Mouse (Mus musculus) embryonic facial prominence, embryonic 10.5 days (tissue): ENCODE data around the gene Gm525. TPM values are rescaled to one million over a fixed set of nuclear protein-coding genes. Genes with fewer than 3 reads are reported as not detected.
"Not testable (repeated sequence)": the region's sequence is repeated elsewhere in the genome, so short reads cannot be mapped to it uniquely, and the experiment has no call there.

ENCODE experiments used
- DNase-seq: peaks from one replicate; pipeline ENCODE4 v3.0.0-alpha.2; 2017; ENCODE audit warnings: low spot score
- H3K27ac ChIP-seq: fragments of 300-500 bp; sonication (generic); replicated peaks from 2 replicates; pipeline ENCODE4 v1.5.1; 2016; ENCODE audit warnings: mild to moderate bottlenecking
- H3K27me3 ChIP-seq: fragments of 300-500 bp; sonication (generic); replicated peaks from 2 replicates; pipeline ENCODE4 v1.6.1; 2016; ENCODE audit warnings: low read depth, mild to moderate bottlenecking; ENCODE audit not compliant: poor library complexity, severe bottlenecking
- H3K36me3 ChIP-seq: fragments of 300-500 bp; sonication (generic); replicated peaks from 2 replicates; pipeline ENCODE4 v1.6.1; 2016; ENCODE audit warnings: mild to moderate bottlenecking, moderate library complexity
- H3K4me1 ChIP-seq: fragments of 300-500 bp; sonication (generic); 2 replicates; pipeline ENCODE4 v1.6.1; 2016
- H3K4me3 ChIP-seq: fragments of 300-500 bp; sonication (generic); 2 replicates; pipeline ENCODE4 v1.5.1; 2016; ENCODE audit warnings: mild to moderate bottlenecking, moderate library complexity
- H3K9me3 ChIP-seq: fragments of 300-500 bp; sonication (generic); 2 replicates; pipeline ENCODE4 v1.6.1; 2016; ENCODE audit warnings: mild to moderate bottlenecking
- WGBS: fragments of 180-500 bp; shearing (Covaris S2); methylation state at CpG from one replicate; pipeline ENCODE4 v1.1.7; 2016; 5-methylcytosine and 5-hydroxymethylcytosine counted together
- polyA plus RNA-seq: library from polyadenylated mRNA; unstranded; fragments of >200 nt; fragmentation: Nextera tagmentation; extraction: Ambion mirVana; gene quantifications from 2 replicates; pipeline ENCODE4 v1.2.1, GENCODE M21; 2016

Gm525 gene
- polyA plus RNA-seq, 1 experiment from 2014 or later: not detected

GRCm38 (mm10) chr11:89066750-89067149 is 6.9 kb upstream of the Gm525 start, which contains the start of gene Dgke:
Gene Dgke (minus strand): TSS chr11:89066850.
- Histone ChIP-seq H3K4me1 (peaks cover 10% of the 10 kb centered on the region), H3K27ac (0 out of 2 replicates have a peak within 1 kb of the TSS, but pooled peaks have one; percentile 16), H3K4me3 (no peak within 1 kb of the TSS), H3K27me3 (no peaks in the 10 kb centered on the region), H3K36me3 (no peaks in the 10 kb centered on the region), H3K9me3 (no peaks in the 10 kb centered on the region)
- DNase-seq: no peak
- WGBS: 87% methylated on average over 1 of the region's 1 CpGs

DNA sequence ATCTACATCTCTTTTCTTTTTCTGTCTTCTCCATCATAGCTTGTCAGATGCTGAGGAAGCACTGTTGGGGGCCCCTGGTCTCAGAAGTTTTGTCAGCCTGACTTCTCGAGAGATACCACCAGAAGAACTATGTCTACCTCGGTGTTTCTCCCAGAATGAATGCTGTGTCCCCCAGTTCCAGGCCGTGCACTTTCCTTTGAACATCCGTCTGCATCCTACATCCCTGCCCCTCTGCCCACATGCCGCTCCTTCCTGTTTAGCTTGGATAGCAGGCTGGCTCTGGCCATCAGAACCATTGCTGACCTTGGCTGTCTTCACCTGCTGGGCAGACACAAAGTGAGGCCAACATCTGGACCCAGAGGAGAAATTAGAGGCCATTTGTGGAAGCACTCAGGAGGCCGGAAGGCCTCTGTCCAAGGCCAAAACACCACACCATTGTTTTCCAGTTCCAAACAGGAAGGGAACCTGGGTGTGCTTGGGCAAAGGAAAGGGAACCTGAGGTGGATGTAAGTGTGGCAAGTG is 6.3 kb upstream of the Gm525 start:
- no peaks in the 10 kb centered on the region for H3K36me3 ChIP-seq
- H3K9me3 ChIP-seq: no peaks in the 10 kb centered on the region
- H3K4me3 ChIP-seq: no peak overlapping the region
- 0 out of 2 replicates have a peak overlapping the region, but pooled peaks have one; percentile 16 for H3K27ac ChIP-seq
- no peaks in the 10 kb centered on the region for H3K27me3 ChIP-seq
- H3K4me1 ChIP-seq: peaks cover 10% of the 10 kb centered on the region
- 69% methylated on average over 6 of the region's 6 CpGs for WGBS
- DNase-seq: no peak

DNA sequence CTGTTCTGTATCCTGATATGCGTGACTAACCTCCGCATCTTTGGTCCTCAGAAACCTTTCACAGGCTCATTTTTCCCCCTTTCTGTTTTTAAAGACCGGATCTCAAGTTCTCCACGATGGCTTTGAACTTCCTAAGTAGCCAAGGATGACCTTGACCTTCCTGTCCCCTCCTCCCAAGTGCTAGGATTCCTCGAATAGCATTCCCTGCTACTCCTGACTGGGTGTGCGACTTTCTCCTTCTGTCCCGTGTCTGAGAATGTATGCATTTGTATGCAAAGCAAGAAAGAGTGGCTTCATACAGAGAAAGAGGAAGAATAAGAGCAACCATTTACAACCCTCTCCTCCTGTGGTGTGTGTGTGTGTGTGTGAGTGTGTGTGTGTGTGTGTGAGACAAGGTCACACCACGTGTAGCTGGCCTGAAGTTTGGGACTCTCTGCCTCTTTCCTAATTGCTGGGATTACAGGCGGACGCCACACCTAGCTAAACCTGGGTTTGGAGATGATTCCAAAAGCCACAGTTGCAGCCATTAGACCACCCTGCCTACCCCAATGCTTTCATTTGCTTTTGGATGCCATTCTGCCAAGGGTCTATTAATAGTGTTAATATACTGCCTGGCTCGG is 5.7 kb upstream of the Gm525 start:
- 66% methylated on average over 11 of the region's 11 CpGs for WGBS
- no peaks in the 10 kb centered on the region for H3K9me3 ChIP-seq
- H3K4me3 ChIP-seq: no peak overlapping the region
- no peaks in the 10 kb centered on the region for H3K27me3 ChIP-seq
- H3K36me3 ChIP-seq: no peaks in the 10 kb centered on the region
- peaks cover 10% of the 10 kb centered on the region for H3K4me1 ChIP-seq
- no peak for DNase-seq
- H3K27ac ChIP-seq: no peak overlapping the region

DNA sequence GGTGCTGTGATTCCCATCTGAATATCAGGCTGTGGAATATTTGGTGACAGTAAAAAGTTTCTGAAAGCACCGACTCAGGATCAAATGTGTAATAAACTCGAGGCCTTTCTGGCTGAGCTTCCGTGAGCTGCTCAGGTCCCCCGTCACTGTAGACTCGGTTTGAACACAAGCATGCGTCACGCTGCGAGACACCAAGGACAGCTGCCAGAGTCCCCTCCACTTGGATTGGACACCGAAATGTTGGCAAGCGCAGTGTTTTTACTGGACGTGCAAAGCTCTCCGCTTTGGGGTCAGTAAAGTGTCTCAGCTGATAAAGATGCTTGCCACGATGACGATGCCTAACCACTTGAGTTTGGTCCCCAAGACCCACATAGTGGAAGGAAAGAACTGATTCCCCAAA is 5.0 kb upstream of the Gm525 start:
- no peak for DNase-seq
- Histone ChIP-seq H3K4me1 (peaks cover 10% of the 10 kb centered on the region), H3K27me3 (no peaks in the 10 kb centered on the region), H3K36me3 (no peaks in the 10 kb centered on the region), H3K9me3 (no peaks in the 10 kb centered on the region), H3K27ac (no peak overlapping the region), H3K4me3 (no peak overlapping the region)
- 94% methylated on average over 14 of the region's 14 CpGs for WGBS

- peak; percentile 64 for DNase-seq
- Histone ChIP-seq H3K9me3 (no peaks in the 10 kb centered on the region), H3K36me3 (no peaks in the 10 kb centered on the region), H3K4me1 (peaks cover 10% of the 10 kb centered on the region), H3K27me3 (no peaks in the 10 kb centered on the region), H3K27ac (no peak overlapping the region), H3K4me3 (no peak overlapping the region)
- WGBS: 29% methylated on average over 6 of the region's 6 CpGs
These were observed 4.3 kb upstream of the Gm525 start for GRCm38 (mm10) chr11:89069303-89069702.

DNA sequence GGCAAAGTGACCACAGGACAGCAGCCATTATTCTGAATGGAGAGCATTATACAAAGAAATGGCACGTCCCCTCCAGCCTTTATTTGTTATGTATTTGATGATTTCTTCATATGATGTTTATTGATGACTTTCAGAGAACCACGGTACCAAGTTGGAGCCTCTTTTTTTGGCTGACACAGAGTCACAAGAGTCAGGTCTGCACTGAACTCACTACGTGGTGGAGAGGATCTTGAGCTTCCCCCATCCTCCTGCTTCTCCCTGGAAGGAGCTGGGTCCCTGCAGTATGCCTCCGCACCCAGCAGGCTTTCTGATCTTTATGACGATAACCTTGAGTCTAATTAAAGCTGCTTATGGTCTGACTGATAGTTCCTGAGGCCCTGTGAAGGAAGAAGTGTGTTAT is 2.1 kb upstream of the Gm525 start:
- no peak for DNase-seq
- Histone ChIP-seq H3K9me3 (no peaks in the 10 kb centered on the region), H3K4me1 (peaks cover 14% of the 10 kb centered on the region), H3K36me3 (no peaks in the 10 kb centered on the region), H3K27ac (no peak overlapping the region), H3K27me3 (no peaks in the 10 kb centered on the region), H3K4me3 (no peak overlapping the region)
- WGBS: 76% methylated on average over 5 of the region's 5 CpGs

GRCm38 (mm10) chr11:89074783-89075413 is 1.3 kb downstream of the Gm525 start:
- no peaks in the 10 kb centered on the region for H3K27me3 ChIP-seq
- H3K4me3 ChIP-seq: no peak overlapping the region
- DNase-seq: no peak
- 0 out of 2 replicates have a peak, but pooled peaks cover 4% of the 10 kb centered on the region for H3K4me1 ChIP-seq
- 59% methylated on average over 19 of the region's 19 CpGs for WGBS
- no peaks in the 10 kb centered on the region for H3K9me3 ChIP-seq
- no peaks in the 10 kb centered on the region for H3K36me3 ChIP-seq
- H3K27ac ChIP-seq: no peak overlapping the region

GRCm38 (mm10) chr11:89076370-89076821 is 2.8 kb downstream of the Gm525 start:
- Histone ChIP-seq H3K9me3 (no peaks in the 10 kb centered on the region), H3K36me3 (no peaks in the 10 kb centered on the region), H3K27ac (no peak overlapping the region), H3K27me3 (no peaks in the 10 kb centered on the region), H3K4me3 (no peak overlapping the region), H3K4me1 (peaks cover 6% of the 10 kb centered on the region; the same call in 1 of the 2 replicates)
- DNase-seq: no peak
- WGBS: 81% methylated on average over 4 of the region's 4 CpGs

DNA sequence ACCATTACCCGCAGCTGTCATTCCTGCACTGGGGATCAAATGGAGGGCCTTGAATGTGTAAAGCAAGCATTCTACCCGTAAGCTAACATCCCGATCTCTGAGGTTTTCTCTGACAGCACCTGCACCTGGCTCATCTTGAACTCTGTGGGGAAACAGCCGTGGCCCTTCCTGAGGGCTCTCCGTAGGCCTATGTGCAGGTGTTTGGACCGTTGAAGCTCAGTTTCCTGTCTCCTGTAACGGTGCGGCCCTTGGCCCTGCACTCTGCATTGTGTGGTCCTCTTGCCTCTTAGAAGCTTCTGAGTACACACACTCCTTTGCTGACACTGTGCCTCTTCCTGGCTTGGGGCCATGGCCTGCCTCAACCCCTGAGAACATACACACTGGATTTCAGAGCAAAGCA is 4.0 kb downstream of the Gm525 start:
- no peaks in the 10 kb centered on the region for H3K9me3 ChIP-seq
- peaks cover 6% of the 10 kb centered on the region; the same call in 1 of the 2 replicates for H3K4me1 ChIP-seq
- no peaks in the 10 kb centered on the region for H3K27me3 ChIP-seq
- no peak overlapping the region for H3K27ac ChIP-seq
- no peaks in the 10 kb centered on the region for H3K36me3 ChIP-seq
- H3K4me3 ChIP-seq: no peak overlapping the region
- no peak for DNase-seq
- 87% methylated on average over 8 of the region's 8 CpGs for WGBS

DNA sequence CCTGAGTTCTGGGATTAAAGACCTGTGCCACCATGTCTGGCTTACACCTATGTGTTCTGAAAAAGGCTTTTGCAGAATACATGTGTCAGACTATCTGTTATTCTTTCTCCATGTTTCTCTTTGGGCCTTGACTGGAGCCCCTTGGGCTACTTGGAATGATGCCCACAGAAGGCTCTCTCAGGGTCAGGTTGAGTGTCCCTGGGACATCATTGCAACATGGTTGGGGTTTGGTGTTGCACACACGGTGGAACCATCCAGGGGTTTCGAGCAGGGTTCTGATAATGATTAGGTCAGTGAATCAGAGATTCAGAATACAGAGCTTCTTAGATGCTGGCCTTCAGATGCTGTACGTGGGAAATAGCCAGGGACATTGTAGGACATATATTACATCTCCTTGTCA is 4.7 kb downstream of the Gm525 start:
- Histone ChIP-seq H3K36me3 (no peaks in the 10 kb centered on the region), H3K4me1 (peaks cover 6% of the 10 kb centered on the region; the same call in 1 of the 2 replicates), H3K27me3 (no peaks in the 10 kb centered on the region), H3K27ac (no peak overlapping the region), H3K9me3 (no peaks in the 10 kb centered on the region), H3K4me3 (no peak overlapping the region)
- WGBS: 90% methylated on average over 3 of the region's 3 CpGs
- no peak for DNase-seq

DNA sequence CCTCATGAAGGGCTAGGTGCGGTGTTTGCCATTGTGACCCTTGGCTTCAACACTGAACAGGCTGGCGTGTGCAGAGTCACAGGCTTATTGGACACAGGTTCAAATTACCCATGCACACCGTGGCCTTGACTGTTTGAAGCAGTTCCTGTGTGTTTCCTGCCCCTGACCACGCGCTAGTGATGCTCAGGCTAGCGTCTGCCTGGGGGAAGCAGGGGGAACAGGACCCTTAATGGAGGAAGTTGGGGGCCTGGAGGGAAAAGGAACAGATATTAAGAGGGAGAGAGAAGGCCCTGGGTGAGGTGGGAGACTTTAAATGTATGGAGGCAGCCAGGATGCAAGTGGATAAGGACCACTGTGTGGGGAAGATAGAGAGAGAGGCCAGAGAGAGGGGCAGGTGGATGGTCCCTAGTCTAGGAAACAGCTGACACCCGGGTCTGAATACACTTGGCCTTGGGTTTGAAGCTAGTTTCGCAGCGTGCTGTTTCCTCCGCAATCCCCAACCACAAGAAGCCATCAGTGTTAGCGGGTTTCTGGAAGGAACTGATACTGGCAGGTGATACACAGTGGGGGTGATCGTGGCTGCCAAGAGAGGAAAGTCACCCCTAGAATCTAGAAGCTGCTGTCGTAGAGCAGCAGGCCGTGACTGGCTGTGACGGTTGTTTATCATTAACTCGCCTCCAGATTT is 5.5 kb downstream of the Gm525 start:
- Histone ChIP-seq H3K36me3 (no peaks in the 10 kb centered on the region), H3K9me3 (no peaks in the 10 kb centered on the region), H3K4me1 (peaks cover 6% of the 10 kb centered on the region; the same call in 1 of the 2 replicates), H3K4me3 (no peak overlapping the region), H3K27ac (no peak overlapping the region), H3K27me3 (no peaks in the 10 kb centered on the region)
- WGBS: 87% methylated on average over 16 of the region's 16 CpGs
- no peak for DNase-seq

- not testable (repeated sequence) for H3K4me1 ChIP-seq, H3K9me3 ChIP-seq, H3K4me3 ChIP-seq, H3K27me3 ChIP-seq, H3K27ac ChIP-seq, H3K36me3 ChIP-seq, DNase-seq
- WGBS: 77% methylated on average over 5 of the region's 5 CpGs
These were observed 8.3 kb downstream of the Gm525 start for GRCm38 (mm10) chr11:89081906-89082305.
